Mouse (Mus musculus) testis, adult 2 months (tissue): ENCODE measurements around the gene Rab37.

Source experiments
- CTCF ChIP-seq: fragments of 200-500 bp; IDR thresholded peaks from 2 replicates; pipeline ENCODE4 v1.5.1; 2012; ENCODE audit warnings: low read depth, mild to moderate bottlenecking, inconsistent platforms, low read length, moderate library complexity; ENCODE audit not compliant: control insufficient read depth, insufficient read depth, insufficient replicate concordance
- POLR2A ChIP-seq: fragments of 200-500 bp; IDR thresholded peaks from 2 replicates; pipeline ENCODE4 v1.6.1; 2012; ENCODE audit warnings: low read depth, mild to moderate bottlenecking, inconsistent platforms, low read length, moderate library complexity; ENCODE audit not compliant: control insufficient read depth

DNA sequence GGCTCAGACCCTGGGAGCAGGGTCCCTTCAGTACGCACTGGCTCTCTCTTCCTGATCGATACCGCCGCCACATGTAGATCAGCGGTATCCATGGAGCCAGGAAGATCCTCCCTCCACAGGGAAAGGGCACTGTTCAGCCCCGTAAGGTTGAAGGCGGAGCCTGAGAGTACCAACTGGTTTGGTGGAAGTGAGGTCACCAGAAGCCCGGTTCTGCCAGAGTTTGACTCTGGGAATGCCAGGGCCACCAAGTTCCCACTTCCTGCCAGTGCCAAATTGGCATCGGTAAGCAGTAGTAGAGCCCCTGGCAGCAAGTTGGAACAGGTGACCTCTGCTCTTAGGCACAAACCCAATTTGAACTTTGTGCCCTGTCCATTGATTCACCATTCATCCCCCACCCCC lies 73.7 kb downstream of the Rab37 start:
- no peak for TF ChIP-seq CTCF
- TF ChIP-seq POLR2A = no peak
